Mouse (Mus musculus) stomach, postnatal 0 days (tissue): ENCODE results near the gene Iqca. TPM values are rescaled to one million over a fixed set of nuclear protein-coding genes. Genes with fewer than 3 reads are reported as not detected.
A peak's percentile ranks its signal among the peaks of the same experiment; 100 is the strongest.

Experiments used
- ATAC-seq: fragments of 200-750 bp; cut with Nextera tagmentation; 2 replicates; pipeline ENCODE4 v1.8.0; 2017; ENCODE audit not compliant: low FRiP score, low TSS enrichment
- DNase-seq: peaks from one replicate; pipeline ENCODE4 v3.0.0-alpha.2; 2016; ENCODE audit warnings: low spot score
- H3K27ac ChIP-seq: fragments of 300-500 bp; sonication (generic); replicated peaks from 2 replicates; pipeline ENCODE4 v1.5.1; 2014; ENCODE audit warnings: mild to moderate bottlenecking, control low read depth
- H3K27me3 ChIP-seq: fragments of 300-500 bp; sonication (generic); 2 replicates; pipeline ENCODE4 v1.6.1; 2014; ENCODE audit warnings: low read length; ENCODE audit not compliant: control insufficient read depth, insufficient read depth
- H3K36me3 ChIP-seq: fragments of 300-500 bp; sonication (generic); 2 replicates; pipeline ENCODE4 v1.6.1; 2014; ENCODE audit warnings: low read length, mixed read lengths; ENCODE audit not compliant: control insufficient read depth, insufficient read depth
- H3K4me1 ChIP-seq: fragments of 300-500 bp; sonication (generic); replicated peaks from 2 replicates; pipeline ENCODE4 v1.6.1; 2014; ENCODE audit warnings: antibody characterized with exemption; ENCODE audit not compliant: control insufficient read depth, insufficient read depth
- H3K4me2 ChIP-seq: fragments of 300-500 bp; sonication (generic); replicated peaks from 2 replicates; pipeline ENCODE4 v1.6.1; 2014; ENCODE audit warnings: low read depth, mild to moderate bottlenecking, control low read depth, moderate library complexity
- H3K4me3 ChIP-seq: fragments of 300-500 bp; sonication (generic); 2 replicates; pipeline ENCODE4 v1.5.1; 2014; ENCODE audit warnings: low read depth, low read length, control low read depth
- H3K9ac ChIP-seq: fragments of 300-500 bp; sonication (generic); 2 replicates; pipeline ENCODE4 v1.6.1; 2014; ENCODE audit warnings: mild to moderate bottlenecking, low read length, control low read depth, mixed read lengths
- H3K9me3 ChIP-seq: fragments of 300-500 bp; sonication (generic); 2 replicates; pipeline ENCODE4 v1.6.1; 2016; ENCODE audit warnings: low read length; ENCODE audit not compliant: control insufficient read depth
- CTCF ChIP-seq: IDR thresholded peaks from 2 replicates; pipeline ENCODE4 v1.5.1; 2016; ENCODE audit warnings: antibody characterized with exemption, low read depth, mild to moderate bottlenecking, moderate library complexity
- EP300 ChIP-seq: optimal IDR thresholded peaks from 2 replicates; pipeline ENCODE3; 2016; ENCODE audit warnings: antibody characterized with exemption
- WGBS: fragments of 180-500 bp; shearing (Covaris S2); extraction: QIAGEN DNeasy Blood & Tissue Kit; methylation state at CpG from one replicate; pipeline ENCODE4 v1.1.7; 2014; 5-methylcytosine and 5-hydroxymethylcytosine counted together
- polyA plus RNA-seq: library from polyadenylated mRNA; unstranded; fragments of >200 nt; fragmentation: Nextera tagmentation; extraction: Ambion mirVana; gene quantifications from 2 replicates; pipeline ENCODE4 v1.2.1, GENCODE M21; 2015

Gene Iqca
- polyA plus RNA-seq, 1 experiment from 2014 or later: not detected

- H3K4me1 ChIP-seq: no peaks in the 10 kb centered on the region
- H3K36me3 ChIP-seq: no peaks in the 10 kb centered on the region
- no peak for DNase-seq
- WGBS: 78% methylated on average over 5 of the region's 5 CpGs
- TF ChIP-seq CTCF (no peak), EP300 (no peak)
- no peaks in the 10 kb centered on the region for H3K9me3 ChIP-seq
- H3K4me2 ChIP-seq: no peak overlapping the region
- H3K4me3 ChIP-seq: no peak overlapping the region
- no peaks in the 10 kb centered on the region for H3K27me3 ChIP-seq
- no peak overlapping the region for H3K27ac ChIP-seq
- no peak for ATAC-seq
- no peak overlapping the region for H3K9ac ChIP-seq
Observed at GRCm38 (mm10) chr1:90013273-90013672, 139.9 kb downstream of the Iqca start.

GRCm38 (mm10) chr1:90012850-90013249 is 140.4 kb downstream of the Iqca start:
- H3K4me2 ChIP-seq: no peak overlapping the region
- DNase-seq: no peak
- WGBS: 65% methylated on average over 7 of the region's 7 CpGs
- no peak overlapping the region for H3K4me3 ChIP-seq
- no peak for ATAC-seq
- TF ChIP-seq EP300 (no peak), CTCF (peak; percentile 39)
- no peaks in the 10 kb centered on the region for H3K4me1 ChIP-seq
- H3K27me3 ChIP-seq: no peaks in the 10 kb centered on the region
- H3K9me3 ChIP-seq: no peaks in the 10 kb centered on the region
- H3K9ac ChIP-seq: no peak overlapping the region
- no peaks in the 10 kb centered on the region for H3K36me3 ChIP-seq
- no peak overlapping the region for H3K27ac ChIP-seq

GRCm38 (mm10) chr1:90012168-90012567 is 141.0 kb downstream of the Iqca start:
- H3K4me3 ChIP-seq: no peak overlapping the region
- ATAC-seq (no peak), DNase-seq (no peak)
- no peaks in the 10 kb centered on the region for H3K4me1 ChIP-seq
- H3K9me3 ChIP-seq: no peaks in the 10 kb centered on the region
- WGBS: 70% methylated on average over 3 of the region's 3 CpGs
- TF ChIP-seq EP300: no peak
- TF ChIP-seq CTCF: no peak
- H3K36me3 ChIP-seq: no peaks in the 10 kb centered on the region
- H3K4me2 ChIP-seq: no peak overlapping the region
- no peak overlapping the region for H3K27ac ChIP-seq
- H3K9ac ChIP-seq: no peak overlapping the region
- no peaks in the 10 kb centered on the region for H3K27me3 ChIP-seq

- TF ChIP-seq EP300 (no peak), CTCF (no peak)
- DNase-seq: no peak
- H3K27me3 ChIP-seq: no peaks in the 10 kb centered on the region
- no peak overlapping the region for H3K27ac ChIP-seq
- no peak overlapping the region for H3K9ac ChIP-seq
- 79% methylated on average over 1 of the region's 1 CpGs for WGBS
- ATAC-seq: no peak
- H3K4me2 ChIP-seq: no peak overlapping the region
- no peaks in the 10 kb centered on the region for H3K36me3 ChIP-seq
- no peaks in the 10 kb centered on the region for H3K9me3 ChIP-seq
- H3K4me3 ChIP-seq: no peak overlapping the region
- H3K4me1 ChIP-seq: no peaks in the 10 kb centered on the region
Observed at GRCm38 (mm10) chr1:90010077-90010476, 143.1 kb downstream of the Iqca start.

DNA sequence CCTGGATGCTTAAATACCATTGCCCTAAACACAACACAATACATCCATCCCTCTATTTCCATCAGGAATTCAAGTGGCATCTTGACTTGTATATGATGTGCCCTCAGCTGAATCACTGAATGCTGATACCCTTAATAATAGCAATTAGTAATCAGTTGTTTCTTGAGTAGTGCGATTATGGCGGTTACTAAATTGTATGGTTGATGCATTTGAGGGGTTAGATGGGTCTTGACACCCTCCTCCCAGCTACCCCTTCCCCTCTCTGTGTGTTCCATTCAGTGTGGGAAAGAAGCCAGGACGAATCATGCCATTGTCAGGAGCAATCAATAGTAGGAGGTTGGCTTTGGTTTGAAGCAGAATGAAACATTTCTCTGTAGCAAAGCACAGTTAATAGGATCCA is 144.0 kb downstream of the Iqca start:
- no peak overlapping the region for H3K4me2 ChIP-seq
- WGBS: 77% methylated on average over 3 of the region's 3 CpGs
- H3K9me3 ChIP-seq: no peaks in the 10 kb centered on the region
- H3K27ac ChIP-seq: no peak overlapping the region
- no peaks in the 10 kb centered on the region for H3K27me3 ChIP-seq
- no peak overlapping the region for H3K9ac ChIP-seq
- H3K36me3 ChIP-seq: no peaks in the 10 kb centered on the region
- TF ChIP-seq CTCF (no peak), EP300 (no peak)
- H3K4me1 ChIP-seq: no peaks in the 10 kb centered on the region
- DNase-seq: no peak
- no peak for ATAC-seq
- no peak overlapping the region for H3K4me3 ChIP-seq

- H3K36me3 ChIP-seq: no peaks in the 10 kb centered on the region
- no peak overlapping the region for H3K9ac ChIP-seq
- WGBS: 74% methylated on average over 14 of the region's 14 CpGs
- no peaks in the 10 kb centered on the region for H3K27me3 ChIP-seq
- no peak for DNase-seq
- no peaks in the 10 kb centered on the region for H3K4me1 ChIP-seq
- H3K4me2 ChIP-seq: no peak overlapping the region
- H3K4me3 ChIP-seq: no peak overlapping the region
- TF ChIP-seq EP300 (no peak), CTCF (no peak)
- no peak overlapping the region for H3K27ac ChIP-seq
- no peak for ATAC-seq
- H3K9me3 ChIP-seq: no peaks in the 10 kb centered on the region
Observed at GRCm38 (mm10) chr1:90006666-90007065, 146.5 kb downstream of the Iqca start.
